Mouse (Mus musculus): Measurements from ENCODE around the gene Podn. TPM values are rescaled to one million over a fixed set of nuclear protein-coding genes. Genes with fewer than 3 reads are reported as not detected.

The Podn gene
- polyA plus RNA-seq, 1 experiment = 1.5 TPM

- Histone ChIP-seq H3K4me1 (ENCODE audit: control insufficient read depth, insufficient read depth, low read length) (peaks cover 2% of the 10 kb centered on the region; the same call in 1 of the 2 replicates), H3K4me3 (ENCODE audit: control insufficient read depth, low read depth, low read length) (no peak overlapping the region), H3K27ac (ENCODE audit: control insufficient read depth, insufficient read depth, low read depth, low read length) (no peak overlapping the region), H3K36me3 (ENCODE audit: control insufficient read depth, insufficient read depth, low read length) (no peaks in the 10 kb centered on the region), H3K27me3 (ENCODE audit: control insufficient read depth, insufficient read depth, low read length) (no peaks in the 10 kb centered on the region)
- no peak for TF ChIP-seq CTCF (IDR thresholded peaks at IDR 0.05; ENCODE audit: control insufficient read depth, insufficient read depth, insufficient replicate concordance, low read depth, low read length)
- TF ChIP-seq POLR2A (IDR thresholded peaks at IDR 0.05; ENCODE audit: control insufficient read depth, low read depth, low read length) = no peak
Observed at GRCm38 (mm10) chr4:108025269-108025668, 71.0 kb downstream of the Podn start.

- TF ChIP-seq CTCF (IDR thresholded peaks at IDR 0.05; ENCODE audit: control insufficient read depth, insufficient read depth, insufficient replicate concordance, low read depth, low read length) = no peak
- TF ChIP-seq POLR2A (IDR thresholded peaks at IDR 0.05; ENCODE audit: control insufficient read depth, low read depth, low read length) = no peak
- Histone ChIP-seq H3K4me3 (ENCODE audit: control insufficient read depth, low read depth, low read length) (no peak overlapping the region), H3K27me3 (ENCODE audit: control insufficient read depth, insufficient read depth, low read length) (no peaks in the 10 kb centered on the region), H3K36me3 (ENCODE audit: control insufficient read depth, insufficient read depth, low read length) (no peaks in the 10 kb centered on the region), H3K27ac (ENCODE audit: control insufficient read depth, insufficient read depth, low read depth, low read length) (no peak overlapping the region), H3K4me1 (ENCODE audit: control insufficient read depth, insufficient read depth, low read length) (peaks cover 2% of the 10 kb centered on the region; the same call in 1 of the 2 replicates)
Observed at GRCm38 (mm10) chr4:108024641-108025040, 71.6 kb downstream of the Podn start.

- Histone ChIP-seq H3K4me3 (ENCODE audit: control insufficient read depth, low read depth, low read length) (no peak overlapping the region), H3K27me3 (ENCODE audit: control insufficient read depth, insufficient read depth, low read length) (no peaks in the 10 kb centered on the region), H3K27ac (ENCODE audit: control insufficient read depth, insufficient read depth, low read depth, low read length) (no peak overlapping the region), H3K36me3 (ENCODE audit: control insufficient read depth, insufficient read depth, low read length) (no peaks in the 10 kb centered on the region), H3K4me1 (ENCODE audit: control insufficient read depth, insufficient read depth, low read length) (peaks cover 2% of the 10 kb centered on the region; the same call in 1 of the 2 replicates)
- TF ChIP-seq POLR2A (IDR thresholded peaks at IDR 0.05; ENCODE audit: control insufficient read depth, low read depth, low read length) = no peak
- no peak for TF ChIP-seq CTCF (IDR thresholded peaks at IDR 0.05; ENCODE audit: control insufficient read depth, insufficient read depth, insufficient replicate concordance, low read depth, low read length)
Observed at GRCm38 (mm10) chr4:108023186-108023585, 73.1 kb downstream of the Podn start.

GRCm38 (mm10) chr4:108020178-108020577 lies 76.1 kb downstream of the Podn start:
- TF ChIP-seq CTCF (IDR thresholded peaks at IDR 0.05; ENCODE audit: control insufficient read depth, insufficient read depth, insufficient replicate concordance, low read depth, low read length) (no peak), POLR2A (IDR thresholded peaks at IDR 0.05; ENCODE audit: control insufficient read depth, low read depth, low read length) (no peak)
- Histone ChIP-seq H3K4me3 (ENCODE audit: control insufficient read depth, low read depth, low read length) (no peak overlapping the region), H3K27ac (ENCODE audit: control insufficient read depth, insufficient read depth, low read depth, low read length) (no peak overlapping the region), H3K36me3 (ENCODE audit: control insufficient read depth, insufficient read depth, low read length) (no peaks in the 10 kb centered on the region), H3K4me1 (ENCODE audit: control insufficient read depth, insufficient read depth, low read length) (peaks cover 8% of the 10 kb centered on the region), H3K27me3 (ENCODE audit: control insufficient read depth, insufficient read depth, low read length) (no peaks in the 10 kb centered on the region)

GRCm38 (mm10) chr4:108018961-108019921 lies 77.0 kb downstream of the Podn start:
- H3K27me3 ChIP-seq (ENCODE audit: control insufficient read depth, insufficient read depth, low read length) = no peaks in the 10 kb centered on the region
- peaks cover 8% of the 10 kb centered on the region for H3K4me1 ChIP-seq (ENCODE audit: control insufficient read depth, insufficient read depth, low read length)
- no peak overlapping the region for H3K27ac ChIP-seq (ENCODE audit: control insufficient read depth, insufficient read depth, low read depth, low read length)

GRCm38 (mm10) chr4:108018241-108018923 lies 77.9 kb downstream of the Podn start:
- no peak overlapping the region for H3K4me3 ChIP-seq (ENCODE audit: control insufficient read depth, low read depth, low read length)
- TF ChIP-seq CTCF (IDR thresholded peaks at IDR 0.05; ENCODE audit: control insufficient read depth, insufficient read depth, insufficient replicate concordance, low read depth, low read length) (no peak), POLR2A (IDR thresholded peaks at IDR 0.05; ENCODE audit: control insufficient read depth, low read depth, low read length) (no peak)
- no peak overlapping the region for H3K27ac ChIP-seq (ENCODE audit: control insufficient read depth, insufficient read depth, low read depth, low read length)
- no peaks in the 10 kb centered on the region for H3K36me3 ChIP-seq (ENCODE audit: control insufficient read depth, insufficient read depth, low read length)
- H3K27me3 ChIP-seq (ENCODE audit: control insufficient read depth, insufficient read depth, low read length) = no peaks in the 10 kb centered on the region
- peaks cover 8% of the 10 kb centered on the region for H3K4me1 ChIP-seq (ENCODE audit: control insufficient read depth, insufficient read depth, low read length)

More at GRCm38 (mm10) chr4:108018961-108019921, 77.0 kb downstream of the Podn start:
- Histone ChIP-seq H3K36me3 (ENCODE audit: control insufficient read depth, insufficient read depth, low read length) (no peaks in the 10 kb centered on the region), H3K4me3 (ENCODE audit: control insufficient read depth, low read depth, low read length) (no peak overlapping the region)
- TF ChIP-seq POLR2A (IDR thresholded peaks at IDR 0.05; ENCODE audit: control insufficient read depth, low read depth, low read length) = no peak
- TF ChIP-seq CTCF (IDR thresholded peaks at IDR 0.05; ENCODE audit: control insufficient read depth, insufficient read depth, insufficient replicate concordance, low read depth, low read length) = no peak

GRCm38 (mm10) chr4:108017839-108018238 lies 78.4 kb downstream of the Podn start:
- no peaks in the 10 kb centered on the region for H3K36me3 ChIP-seq (ENCODE audit: control insufficient read depth, insufficient read depth, low read length)
- H3K27me3 ChIP-seq (ENCODE audit: control insufficient read depth, insufficient read depth, low read length) = no peaks in the 10 kb centered on the region
- TF ChIP-seq CTCF (IDR thresholded peaks at IDR 0.05; ENCODE audit: control insufficient read depth, insufficient read depth, insufficient replicate concordance, low read depth, low read length) (no peak), POLR2A (IDR thresholded peaks at IDR 0.05; ENCODE audit: control insufficient read depth, low read depth, low read length) (no peak)
- no peak overlapping the region for H3K27ac ChIP-seq (ENCODE audit: control insufficient read depth, insufficient read depth, low read depth, low read length)
- no peak overlapping the region for H3K4me3 ChIP-seq (ENCODE audit: control insufficient read depth, low read depth, low read length)
- H3K4me1 ChIP-seq (ENCODE audit: control insufficient read depth, insufficient read depth, low read length) = peaks cover 8% of the 10 kb centered on the region
